11 mouse cellular contexts compared by ENCODE assay signal in the genomic region with DNA sequence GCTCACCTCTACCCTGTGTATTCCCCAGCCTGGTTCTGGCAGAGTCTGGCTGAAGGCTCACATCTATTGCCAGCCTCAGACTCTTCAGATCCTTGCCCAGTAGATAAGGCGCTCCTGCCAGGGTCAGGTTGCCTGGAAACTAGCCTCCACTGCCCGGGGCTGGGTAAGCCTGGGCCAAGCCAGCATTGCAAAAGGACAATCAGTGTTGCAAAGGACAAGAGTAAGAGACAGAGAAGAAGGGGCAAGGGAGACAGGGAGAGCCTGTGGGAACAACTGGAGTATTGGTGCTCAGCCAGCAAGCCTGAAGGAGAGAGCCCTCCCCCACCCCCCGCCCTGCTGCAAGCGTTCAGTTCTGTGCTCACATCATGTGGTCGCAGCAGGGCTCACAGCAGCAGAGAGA.
A peak's percentile ranks its signal among the peaks of the same experiment; 100 is the strongest.
DNase-seq lines count a peak whose midpoint lies in the region; ATAC-seq and TF ChIP-seq lines count a peak whose summit lies in the region.
"Had no signal": no experiment of that assay in that cellular context is flagged by ENCODE, and none has a peak within 500 bp of the region (broad histone marks: within the 10 kb centered on the region; RNA-seq: fewer than 3 reads in every experiment).

No protein-coding gene starts in this region.

- H3K4me1 ChIP-seq in forebrain, embryonic 14.5 days (ENCODE audit: control insufficient read depth, insufficient read depth, low read length), result no peaks in the 10 kb centered on the region
- peaks cover 8% of the 10 kb centered on the region for H3K4me1 ChIP-seq in forebrain, embryonic 12.5 days
- H3K4me1 ChIP-seq in limb, embryonic 14.5 days (ENCODE audit: control insufficient read depth, insufficient read depth, low read length), result no peaks in the 10 kb centered on the region
- H3K4me1 ChIP-seq in limb, embryonic 10.5 days, result no peaks in the 10 kb centered on the region
- peaks cover 48% of the 10 kb centered on the region for H3K4me1 ChIP-seq in G1E (ENCODE audit: insufficient read depth, low read depth, low read length)

- peak; percentile 50; the same call in 1 of the 2 replicates for ATAC-seq in forebrain, embryonic 14.5 days
- ATAC-seq in forebrain, embryonic 12.5 days (ENCODE audit: low FRiP score), result no peak
- ATAC-seq in limb, embryonic 14.5 days (ENCODE audit: low FRiP score, low read depth), result no peak
- no peak for ATAC-seq in G1E (ENCODE audit: extremely low read depth, insufficient number of reproducible peaks, low FRiP score, poor library complexity, severe bottlenecking)
- ATAC-seq: intestine, postnatal 0 days had no signal

- no peak overlapping the region for H3K4me2 ChIP-seq in forebrain, embryonic 14.5 days (ENCODE audit: low read length)
- H3K4me2 ChIP-seq in forebrain, embryonic 12.5 days, result no peak overlapping the region
- H3K4me2 ChIP-seq in limb, embryonic 14.5 days (replicated peaks; ENCODE audit: low read depth, low read length, severe bottlenecking), result no peak overlapping the region
- H3K4me2 ChIP-seq: limb, embryonic 13.5 days had no signal

- no peak for TF ChIP-seq POLR2A in limb, embryonic 14.5 days (IDR thresholded peaks at IDR 0.05; ENCODE audit: borderline replicate concordance, extremely low read depth, insufficient read depth, insufficient read length)

- no peak overlapping the region for H3K4me3 ChIP-seq in forebrain, embryonic 14.5 days (ENCODE audit: low read depth, low read length)
- no peak overlapping the region for H3K4me3 ChIP-seq in forebrain, embryonic 12.5 days (replicated peaks)
- H3K4me3 ChIP-seq in limb, embryonic 14.5 days (replicated peaks; ENCODE audit: low read length), result no peak overlapping the region
- H3K4me3 ChIP-seq in limb, embryonic 10.5 days, result no peak overlapping the region
- peak overlapping the region; percentile 16; the same call in 1 of the 2 replicates for H3K4me3 ChIP-seq in G1E (ENCODE audit: low read depth, low read length)
- H3K4me3 ChIP-seq: limb, embryonic 13.5 days had no signal

- H3K27ac ChIP-seq in forebrain, embryonic 14.5 days (ENCODE audit: low read depth, low read length), result no peak overlapping the region
- no peak overlapping the region for H3K27ac ChIP-seq in forebrain, embryonic 12.5 days
- no peak overlapping the region for H3K27ac ChIP-seq in limb, embryonic 14.5 days (replicated peaks; ENCODE audit: low read depth, low read length)
- no peak overlapping the region for H3K27ac ChIP-seq in limb, embryonic 10.5 days
- H3K27ac ChIP-seq: limb, embryonic 13.5 days; macrophage had no signal

- no peak overlapping the region for H3K9ac ChIP-seq in forebrain, embryonic 14.5 days (ENCODE audit: low read length)
- H3K9ac ChIP-seq in forebrain, embryonic 12.5 days, result no peak overlapping the region
- H3K9ac ChIP-seq in limb, embryonic 14.5 days (ENCODE audit: low read depth, low read length, severe bottlenecking), result no peak overlapping the region
- H3K9ac ChIP-seq: limb, embryonic 13.5 days had no signal

- H3K36me3 ChIP-seq in forebrain, embryonic 14.5 days (ENCODE audit: control insufficient read depth, insufficient read depth, low read length), result no peaks in the 10 kb centered on the region
- H3K36me3 ChIP-seq in forebrain, embryonic 12.5 days (replicated peaks), result no peaks in the 10 kb centered on the region
- no peaks in the 10 kb centered on the region for H3K36me3 ChIP-seq in limb, embryonic 14.5 days (ENCODE audit: control insufficient read depth, insufficient read depth, low read length)
- no peaks in the 10 kb centered on the region for H3K36me3 ChIP-seq in limb, embryonic 10.5 days
- no peaks in the 10 kb centered on the region for H3K36me3 ChIP-seq in G1E (replicated peaks)
- H3K36me3 ChIP-seq: limb, embryonic 13.5 days had no signal

- WGBS in forebrain, embryonic 14.5 days, result 43% methylated on average over 5 of the region's 5 CpGs
- 53% methylated on average over 5 of the region's 5 CpGs for WGBS in forebrain, embryonic 12.5 days
- WGBS in limb, embryonic 14.5 days, result 54% methylated on average over 5 of the region's 5 CpGs
- WGBS in limb, embryonic 10.5 days, result 67% methylated on average over 5 of the region's 5 CpGs

- H3K9me3 ChIP-seq in forebrain, embryonic 14.5 days (replicated peaks; ENCODE audit: control insufficient read depth, low read length), result no peaks in the 10 kb centered on the region
- no peaks in the 10 kb centered on the region for H3K9me3 ChIP-seq in forebrain, embryonic 12.5 days
- H3K9me3 ChIP-seq in limb, embryonic 14.5 days (ENCODE audit: control insufficient read depth, low read length), result no peaks in the 10 kb centered on the region
- no peaks in the 10 kb centered on the region for H3K9me3 ChIP-seq in limb, embryonic 10.5 days (replicated peaks)
- peaks cover 3% of the 10 kb centered on the region for H3K9me3 ChIP-seq in G1E (replicated peaks)
- H3K9me3 ChIP-seq: limb, embryonic 13.5 days had no signal

- TF ChIP-seq CTCF in G1E (IDR thresholded peaks at IDR 0.05; ENCODE audit: low read depth, low read length), result no peak

- peak; percentile 39 for DNase-seq in forebrain, embryonic 14.5 days (ENCODE audit: low spot score)
- peak; percentile 20 for DNase-seq in limb, embryonic 14.5 days (ENCODE audit: low spot score)
- DNase-seq in limb, embryonic 10.5 days (ENCODE audit: low spot score), result no peak
- DNase-seq in G1E (ENCODE audit: low spot score), result no peak
- DNase-seq in adrenal gland, postnatal 25 days, result peak; percentile 46
- DNase-seq in urinary bladder, adult 2 months (ENCODE audit: low spot score), result no peak
- no peak for DNase-seq in right cerebral cortex, adult 18-20 months

- H3K27me3 ChIP-seq in forebrain, embryonic 14.5 days (replicated peaks; ENCODE audit: control insufficient read depth, insufficient read depth, low read length), result no peaks in the 10 kb centered on the region
- peaks cover 16% of the 10 kb centered on the region; the same call in 1 of the 2 replicates for H3K27me3 ChIP-seq in forebrain, embryonic 12.5 days
- no peaks in the 10 kb centered on the region for H3K27me3 ChIP-seq in limb, embryonic 14.5 days (ENCODE audit: control insufficient read depth, insufficient read depth, low read length)
- H3K27me3 ChIP-seq in limb, embryonic 10.5 days (ENCODE audit: low read depth, poor library complexity, severe bottlenecking), result peaks cover 79% of the 10 kb centered on the region
- H3K27me3 ChIP-seq in G1E (ENCODE audit: insufficient read depth, low read length), result no peaks in the 10 kb centered on the region

Comparison
In these comparisons a context has a peak if more than half of its experiments do, and no peak if none do; other contexts are left out.
1. DNase-seq: peak in forebrain, embryonic 14.5 days (single experiment), limb, embryonic 14.5 days (single experiment) and adrenal gland, postnatal 25 days (single experiment); none in limb, embryonic 10.5 days (single experiment), G1E (single experiment), urinary bladder, adult 2 months (single experiment) and right cerebral cortex, adult 18-20 months (single experiment).